ENCODE assay signal across 16 mouse cellular contexts in genomic region chr8:47875865-47876264, GRCm38 (mm10). TPM values are rescaled to one million over a fixed set of nuclear protein-coding genes. Genes with fewer than 3 reads are reported as not detected.
"Had no signal": no experiment of that assay in that cellular context is flagged by ENCODE, and none has a peak within 500 bp of the region (broad histone marks: within the 10 kb centered on the region; RNA-seq: fewer than 3 reads in every experiment).

No protein-coding gene starts in this region.

- H3K27me3 ChIP-seq: limb, embryonic 13.5 days; midbrain, embryonic 12.5 days; neural tube, embryonic 13.5 days had no signal

- H3K27ac ChIP-seq: left cerebral cortex, adult 2 months; limb, embryonic 13.5 days; liver, embryonic 14.5 days; midbrain, embryonic 12.5 days; neural tube, embryonic 13.5 days had no signal

- H3K4me1 ChIP-seq: midbrain, embryonic 12.5 days; neural tube, embryonic 13.5 days had no signal

- DNase-seq: lung, adult 18-20 months; right cerebral cortex, postnatal 4 days; spleen, adult 18-20 months; thymus, postnatal 36 days had no signal

- H3K4me2 ChIP-seq: limb, embryonic 13.5 days; midbrain, embryonic 12.5 days; neural tube, embryonic 13.5 days had no signal

- H3K36me3 ChIP-seq: midbrain, embryonic 12.5 days had no signal

- ATAC-seq: inflammation-experienced regulatory T-cells, adult 6 months; midbrain, embryonic 16.5 days had no signal

- H3K4me3 ChIP-seq: left cerebral cortex, adult 2 months; limb, embryonic 13.5 days; midbrain, embryonic 12.5 days; neural tube, embryonic 13.5 days had no signal

- H3K9ac ChIP-seq: limb, embryonic 13.5 days; liver, embryonic 14.5 days; midbrain, embryonic 12.5 days; neural tube, embryonic 13.5 days had no signal

- H3K9me3 ChIP-seq: limb, embryonic 13.5 days; midbrain, embryonic 12.5 days; neural tube, embryonic 13.5 days had no signal

RNA-seq across cellular contexts. Expression of gene Cldn22, which starts 51.6 kb away (rescaled TPM):
- polyA plus RNA-seq: inflammation-experienced regulatory T-cells, adult 6 months; limb, embryonic 13.5 days; liver, adult 2 months; liver, embryonic 14.5 days; lung, embryonic 16.5 days; midbrain, embryonic 12.5 days; midbrain, embryonic 16.5 days; neural tube, embryonic 13.5 days; stomach, embryonic 14.5 days; thymus, postnatal 0 days had no signal

RNA-seq across cellular contexts. Expression of gene Cldn24, which starts 53.9 kb away (rescaled TPM):
- polyA plus RNA-seq: inflammation-experienced regulatory T-cells, adult 6 months; large intestine, adult 2 months; limb, embryonic 13.5 days; liver, adult 2 months; liver, embryonic 14.5 days; lung, embryonic 16.5 days; midbrain, embryonic 12.5 days; midbrain, embryonic 16.5 days; neural tube, embryonic 13.5 days; stomach, embryonic 14.5 days; thymus, postnatal 0 days had no signal
